8 mouse cellular contexts compared by ENCODE assay signal in the genomic region with DNA sequence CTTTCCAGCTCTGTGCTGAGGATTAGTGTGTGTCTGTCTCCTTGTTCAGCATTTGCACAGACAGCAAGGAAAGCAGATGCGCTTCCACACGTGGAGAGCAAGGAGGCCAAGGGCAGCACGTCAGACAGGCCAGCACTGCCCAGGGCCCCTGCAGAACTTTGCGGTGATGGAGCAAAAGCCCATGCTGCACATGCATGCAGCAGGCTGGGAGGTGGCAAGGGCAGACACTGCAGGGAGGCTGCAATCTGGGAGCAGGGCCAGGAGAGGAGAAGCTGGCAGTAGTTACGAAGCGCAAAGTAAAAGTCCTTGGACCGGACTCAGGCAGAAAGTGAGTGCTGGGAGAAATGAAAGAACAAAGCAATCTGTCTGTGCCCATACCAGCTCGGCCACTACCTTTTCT. TPM values are rescaled to one million over a fixed set of nuclear protein-coding genes. Genes with fewer than 3 reads are reported as not detected.
DNase-seq lines count a peak whose midpoint lies in the region; ATAC-seq and TF ChIP-seq lines count a peak whose summit lies in the region.

No protein-coding gene starts in this region.

- H3K36me3 ChIP-seq in lung, embryonic 14.5 days (ENCODE audit: insufficient read depth), result peaks cover 95% of the 10 kb centered on the region
- H3K36me3 ChIP-seq in neural tube, embryonic 15.5 days, result peaks cover 95% of the 10 kb centered on the region
- peaks cover 48% of the 10 kb centered on the region for H3K36me3 ChIP-seq in thymus, adult 2 months (ENCODE audit: control insufficient read depth, insufficient read depth, low read length)

- no peak overlapping the region for H3K4me2 ChIP-seq in lung, embryonic 14.5 days
- no peak overlapping the region for H3K4me2 ChIP-seq in neural tube, embryonic 15.5 days

- H3K27ac ChIP-seq in gastrocnemius, adult 2 months, result no peak overlapping the region
- peak overlapping the region; percentile 36; the same call in 1 of the 2 replicates for H3K27ac ChIP-seq in lung, embryonic 14.5 days (ENCODE audit: low read depth)
- peak overlapping the region; percentile 19; the same call in 1 of the 2 replicates for H3K27ac ChIP-seq in neural tube, embryonic 15.5 days (replicated peaks)
- H3K27ac ChIP-seq in thymus, adult 2 months (ENCODE audit: control insufficient read depth, insufficient read depth, low read length), result no peak overlapping the region

- no peaks in the 10 kb centered on the region for H3K4me1 ChIP-seq in lung, embryonic 14.5 days (ENCODE audit: insufficient read depth)
- peaks cover 4% of the 10 kb centered on the region; the same call in 1 of the 2 replicates for H3K4me1 ChIP-seq in neural tube, embryonic 15.5 days
- H3K4me1 ChIP-seq in thymus, adult 2 months (replicated peaks; ENCODE audit: control insufficient read depth, insufficient read depth, low read length), result no peaks in the 10 kb centered on the region

- no peak for ATAC-seq in lung, embryonic 14.5 days (ENCODE audit: insufficient read depth)
- no peak for ATAC-seq in neural tube, embryonic 15.5 days (ENCODE audit: low FRiP score)
- ATAC-seq in erythroid progenitor cell, adult 5-6 weeks (replicated peaks; ENCODE audit: low FRiP score, poor library complexity, severe bottlenecking), result no peak

- DNase-seq in gastrocnemius, adult 2 months, result peak; percentile 40
- DNase-seq in gastrocnemius, postnatal 14 days, result no peak
- no peak for DNase-seq in lung, embryonic 14.5 days
- DNase-seq in lung, postnatal 14 days, result no peak
- peak; percentile 71 to 73 for DNase-seq in cerebellum, adult 18-20 months
- no peak for DNase-seq in thymus, adult 2 months

- no peak overlapping the region for H3K4me3 ChIP-seq in gastrocnemius, adult 2 months
- H3K4me3 ChIP-seq in lung, embryonic 14.5 days (ENCODE audit: low read depth, low read length), result no peak overlapping the region
- H3K4me3 ChIP-seq in neural tube, embryonic 15.5 days (replicated peaks), result no peak overlapping the region
- no peak overlapping the region for H3K4me3 ChIP-seq in thymus, adult 2 months (ENCODE audit: control insufficient read depth, insufficient read depth, low read length)

- TF ChIP-seq CTCF in gastrocnemius, adult 2 months (IDR thresholded peaks at IDR 0.05), result no peak
- TF ChIP-seq CTCF in lung, embryonic 14.5 days (IDR thresholded peaks at IDR 0.05; ENCODE audit: low read depth), result no peak
- no peak for TF ChIP-seq CTCF in thymus, adult 2 months (IDR thresholded peaks at IDR 0.05; ENCODE audit: borderline replicate concordance, control insufficient read depth, extremely low read depth, insufficient read depth, low read length, poor library complexity)

- H3K27me3 ChIP-seq in lung, embryonic 14.5 days (ENCODE audit: insufficient read depth, low read length), result no peaks in the 10 kb centered on the region
- no peaks in the 10 kb centered on the region for H3K27me3 ChIP-seq in neural tube, embryonic 15.5 days (replicated peaks)
- no peaks in the 10 kb centered on the region for H3K27me3 ChIP-seq in thymus, adult 2 months (ENCODE audit: control insufficient read depth, insufficient read depth, low read length)

- no peak overlapping the region for H3K9ac ChIP-seq in lung, embryonic 14.5 days
- no peak overlapping the region for H3K9ac ChIP-seq in neural tube, embryonic 15.5 days (replicated peaks)

- 78% methylated on average over 8 of the region's 8 CpGs for WGBS in lung, embryonic 14.5 days
- 75% methylated on average over 8 of the region's 8 CpGs for WGBS in neural tube, embryonic 15.5 days
- WGBS in thymus, adult 2 months, result 93% methylated on average over 8 of the region's 8 CpGs

- no peak for TF ChIP-seq POLR2A in thymus, adult 2 months (IDR thresholded peaks at IDR 0.05; ENCODE audit: control insufficient read depth, extremely low read depth, insufficient read depth, low read length, poor library complexity)

- intact Hi-C loops in gastrocnemius, adult 2 months (cut with DNase I), result loop anchor here (2.0 to 10.0 kb wide), 2 partner anchors 36 to 644 kb away; no protein-coding TSS in a partner anchor
- intact Hi-C loops in gastrocnemius, postnatal 14 days (cut with DNase I; ENCODE audit: low total_unique reads), result loop anchor here (5.0 kb wide), 1 partner anchor 34 kb away; no protein-coding TSS in a partner anchor

- no peaks in the 10 kb centered on the region for H3K9me3 ChIP-seq in lung, embryonic 14.5 days (ENCODE audit: low read depth, low read length)
- H3K9me3 ChIP-seq in neural tube, embryonic 15.5 days (replicated peaks), result no peaks in the 10 kb centered on the region

RNA-seq across cellular contexts. Expression of a gene that starts 11.7 kb away (rescaled TPM):
- 10 to 100 TPM; 29.0 to 45.0 TPM for total RNA-seq in gastrocnemius, adult 2 months (2021)
- 10 to 100 TPM; 38.6 to 46.2 TPM for total RNA-seq in gastrocnemius, postnatal 14 days (2021)
- polyA plus RNA-seq in lung, embryonic 14.5 days (2014; fragmentation: Nextera tagmentation; extraction: Ambion mirVana), result 120 and 127 TPM in 2 replicates
- polyA plus RNA-seq in neural tube, embryonic 15.5 days (2015; fragmentation: Nextera tagmentation; extraction: Ambion mirVana), result 107 and 108 TPM in 2 replicates
- 4.2 and 4.7 TPM in 2 replicates for total RNA-seq in erythroid progenitor cell, adult 5-6 weeks (2015; ENCODE audit: low replicate concordance)
- total RNA-seq in erythroid progenitor cell, adult 5-6 weeks (2017; ENCODE audit: low replicate concordance), result 2.3 and 4.0 TPM in 2 replicates
- polyA plus RNA-seq in thymus, adult 2 months (2012; rRNA removed), result 18.0 and 20.4 TPM in 2 replicates

RNA-seq across cellular contexts. Expression of a gene that starts 19.5 kb away (rescaled TPM):
- 10 to 100 TPM; 42.0 to 49.3 TPM for total RNA-seq in gastrocnemius, adult 2 months (2021)
- total RNA-seq in gastrocnemius, postnatal 14 days (2021), result 10 to 100 TPM; 28.7 to 28.8 TPM
- polyA plus RNA-seq in lung, embryonic 14.5 days (2014; fragmentation: Nextera tagmentation; extraction: Ambion mirVana), result 29.8 and 31.5 TPM in 2 replicates
- polyA plus RNA-seq in neural tube, embryonic 15.5 days (2015; fragmentation: Nextera tagmentation; extraction: Ambion mirVana), result 27.3 and 29.8 TPM in 2 replicates
- 1.4 and 2.1 TPM in 2 replicates for total RNA-seq in erythroid progenitor cell, adult 5-6 weeks (2015; ENCODE audit: low replicate concordance)
- 0.98 TPM in 1 of 2 replicates, not detected in the other for total RNA-seq in erythroid progenitor cell, adult 5-6 weeks (2017; ENCODE audit: low replicate concordance)
- polyA plus RNA-seq in thymus, adult 2 months (2012; rRNA removed), result 24.7 and 25.3 TPM in 2 replicates

Comparison
In these comparisons a context has a peak if more than half of its experiments do, and no peak if none do; other contexts are left out.
1. DNase-seq: peak in gastrocnemius, adult 2 months (single experiment) and cerebellum, adult 18-20 months (2 of 2); none in gastrocnemius, postnatal 14 days (single experiment), lung, embryonic 14.5 days (single experiment), lung, postnatal 14 days (single experiment) and thymus, adult 2 months (single experiment).
2. H3K27ac ChIP-seq: peak in lung, embryonic 14.5 days (single experiment) and neural tube, embryonic 15.5 days (single experiment); none in gastrocnemius, adult 2 months (single experiment) and thymus, adult 2 months (single experiment).
3. RNA of a gene that starts 11.7 kb away (total RNA-seq): 38.6 to 46.2 TPM in gastrocnemius, postnatal 14 days and 29.0 to 45.0 TPM in gastrocnemius, adult 2 months; 2.3 to 4.7 TPM in erythroid progenitor cell, adult 5-6 weeks; every median in the first group is over 4 times any median in the second.
4. RNA of a gene that starts 19.5 kb away (total RNA-seq): 42.0 to 49.3 TPM in gastrocnemius, adult 2 months and 28.7 to 28.8 TPM in gastrocnemius, postnatal 14 days; 0.98 to 2.1 TPM in erythroid progenitor cell, adult 5-6 weeks; every median in the first group is over 4 times any median in the second.